Mouse (Mus musculus): ENCODE data around the gene Arid1a. TPM values are rescaled to one million over a fixed set of nuclear protein-coding genes. Genes with fewer than 3 reads are reported as not detected.
A peak's percentile ranks its signal among the peaks of the same experiment; 100 is the strongest.

The Arid1a gene
- polyA plus RNA-seq, 1 experiment from 2014 or later: 17.9 TPM

GRCm38 (mm10) chr4:133754238-133754637 lies 2.3 kb downstream of the Arid1a start:
- Histone ChIP-seq H3K27ac (peak overlapping the region; percentile 100), H3K36me3 (ENCODE audit: insufficient read depth, low read length) (no peaks in the 10 kb centered on the region), H3K4me2 (ENCODE audit: low read length) (peak overlapping the region; percentile 84), H3K9me3 (replicated peaks; ENCODE audit: low read length) (no peaks in the 10 kb centered on the region), H3K4me1 (replicated peaks; ENCODE audit: insufficient read depth, low read length) (peaks cover 27% of the 10 kb centered on the region), H3K4me3 (replicated peaks; ENCODE audit: low read depth, low read length) (peak overlapping the region; percentile 100), H3K9ac (ENCODE audit: low read depth, low read length) (peak overlapping the region; percentile 100), H3K27me3 (ENCODE audit: insufficient read depth, low read length) (no peaks in the 10 kb centered on the region)
- peak; percentile 82 for ATAC-seq (replicated peaks; ENCODE audit: low FRiP score, low read depth)
- DNase-seq (ENCODE audit: low spot score): peak; percentile 98
- no peak for TF ChIP-seq CTCF (IDR thresholded peaks at IDR 0.05; ENCODE audit: low read depth)
- under 1% methylated on average over 25 of the region's 50 CpGs for WGBS

- ATAC-seq (replicated peaks; ENCODE audit: low FRiP score, low read depth) (peak; percentile 25), DNase-seq (ENCODE audit: low spot score) (peak; percentile 83)
- no peaks in the 10 kb centered on the region for H3K36me3 ChIP-seq (ENCODE audit: insufficient read depth, low read length)
- peak overlapping the region; percentile 84 for H3K4me2 ChIP-seq (ENCODE audit: low read length)
- peak overlapping the region; percentile 100 for H3K27ac ChIP-seq
- H3K4me3 ChIP-seq (replicated peaks; ENCODE audit: low read depth, low read length): peak overlapping the region; percentile 100
- no peaks in the 10 kb centered on the region for H3K27me3 ChIP-seq (ENCODE audit: insufficient read depth, low read length)
- H3K9me3 ChIP-seq (replicated peaks; ENCODE audit: low read length): no peaks in the 10 kb centered on the region
- WGBS: 2% methylated on average over 10 of the region's 99 CpGs
- peak overlapping the region; percentile 100 for H3K9ac ChIP-seq (ENCODE audit: low read depth, low read length)
- TF ChIP-seq CTCF (IDR thresholded peaks at IDR 0.05; ENCODE audit: low read depth): no peak
- H3K4me1 ChIP-seq (replicated peaks; ENCODE audit: insufficient read depth, low read length): peaks cover 27% of the 10 kb centered on the region
Measured at GRCm38 (mm10) chr4:133753375-133754190, 3.0 kb downstream of the Arid1a start.

GRCm38 (mm10) chr4:133752449-133753374 lies 3.9 kb downstream of the Arid1a start:
- H3K9me3 ChIP-seq (replicated peaks; ENCODE audit: low read length): no peaks in the 10 kb centered on the region
- H3K4me3 ChIP-seq (replicated peaks; ENCODE audit: low read depth, low read length): peak overlapping the region; percentile 100
- H3K27me3 ChIP-seq (ENCODE audit: insufficient read depth, low read length): no peaks in the 10 kb centered on the region
- TF ChIP-seq CTCF (IDR thresholded peaks at IDR 0.05; ENCODE audit: low read depth): no peak
- peak overlapping the region; percentile 100 for H3K9ac ChIP-seq (ENCODE audit: low read depth, low read length)
- peak overlapping the region; percentile 100 for H3K27ac ChIP-seq
- no peaks in the 10 kb centered on the region for H3K36me3 ChIP-seq (ENCODE audit: insufficient read depth, low read length)
- H3K4me2 ChIP-seq (ENCODE audit: low read length): peak overlapping the region; percentile 84
- peaks cover 27% of the 10 kb centered on the region for H3K4me1 ChIP-seq (replicated peaks; ENCODE audit: insufficient read depth, low read length)
- DNase-seq (ENCODE audit: low spot score) (peak; percentile 48), ATAC-seq (replicated peaks; ENCODE audit: low FRiP score, low read depth) (no peak)
- WGBS: 1% methylated on average over 69 of the region's 121 CpGs

- peak; percentile 96 for DNase-seq (ENCODE audit: low spot score)
- Histone ChIP-seq H3K27ac (peak overlapping the region; percentile 100), H3K9ac (ENCODE audit: low read depth, low read length) (peak overlapping the region; percentile 100), H3K36me3 (ENCODE audit: insufficient read depth, low read length) (no peaks in the 10 kb centered on the region), H3K4me1 (replicated peaks; ENCODE audit: insufficient read depth, low read length) (peaks cover 27% of the 10 kb centered on the region), H3K9me3 (replicated peaks; ENCODE audit: low read length) (no peaks in the 10 kb centered on the region), H3K4me2 (ENCODE audit: low read length) (peak overlapping the region; percentile 84), H3K4me3 (replicated peaks; ENCODE audit: low read depth, low read length) (peak overlapping the region; percentile 100), H3K27me3 (ENCODE audit: insufficient read depth, low read length) (no peaks in the 10 kb centered on the region)
- TF ChIP-seq CTCF (IDR thresholded peaks at IDR 0.05; ENCODE audit: low read depth): no peak
- ATAC-seq (replicated peaks; ENCODE audit: low FRiP score, low read depth): no peak; the same call in 1 of the 2 replicates
- under 1% methylated on average over 23 of the region's 31 CpGs for WGBS
Measured at GRCm38 (mm10) chr4:133751521-133752448, 4.8 kb downstream of the Arid1a start.

GRCm38 (mm10) chr4:133750184-133750775 lies 6.3 kb downstream of the Arid1a start:
- H3K27ac ChIP-seq: no peak overlapping the region
- peak overlapping the region; percentile 100 for H3K4me3 ChIP-seq (replicated peaks; ENCODE audit: low read depth, low read length)
- peak overlapping the region; percentile 40 for H3K9ac ChIP-seq (ENCODE audit: low read depth, low read length)
- peak overlapping the region; percentile 84 for H3K4me2 ChIP-seq (ENCODE audit: low read length)
- no peaks in the 10 kb centered on the region for H3K9me3 ChIP-seq (replicated peaks; ENCODE audit: low read length)
- peaks cover 18% of the 10 kb centered on the region for H3K4me1 ChIP-seq (replicated peaks; ENCODE audit: insufficient read depth, low read length)
- H3K27me3 ChIP-seq (ENCODE audit: insufficient read depth, low read length): no peaks in the 10 kb centered on the region
- TF ChIP-seq CTCF (IDR thresholded peaks at IDR 0.05; ENCODE audit: low read depth): no peak
- 12% methylated on average over 7 of the region's 7 CpGs for WGBS
- ATAC-seq (replicated peaks; ENCODE audit: low FRiP score, low read depth) (no peak), DNase-seq (ENCODE audit: low spot score) (no peak)
- H3K36me3 ChIP-seq (ENCODE audit: insufficient read depth, low read length): no peaks in the 10 kb centered on the region
